ENCODE assay signal across 8 mouse cellular contexts in genomic region chr5:122774743-122775611, GRCm38 (mm10). TPM values are rescaled to one million over a fixed set of nuclear protein-coding genes. Genes with fewer than 3 reads are reported as not detected.
DNase-seq lines count a peak whose midpoint lies in the region; ATAC-seq and TF ChIP-seq lines count a peak whose summit lies in the region.

No protein-coding gene starts in this region.

- TF ChIP-seq CTCF in stomach, postnatal 0 days (IDR thresholded peaks at IDR 0.05; ENCODE audit: low read depth) = no peak

- no peak for ATAC-seq in megakaryocyte, adult 5-6 weeks (ENCODE audit: poor library complexity, severe bottlenecking)
- ATAC-seq in heart, embryonic 16.5 days (replicated peaks; ENCODE audit: extremely low read depth, insufficient read depth, low FRiP score) = peak; percentile 53
- no peak for ATAC-seq in stomach, postnatal 0 days (ENCODE audit: low FRiP score, low TSS enrichment)
- ATAC-seq in midbrain, embryonic 13.5 days = no peak

- H3K27me3 ChIP-seq in megakaryocyte, embryonic 14.5 days (replicated peaks) = no peaks in the 10 kb centered on the region
- no peaks in the 10 kb centered on the region for H3K27me3 ChIP-seq in heart, embryonic 16.5 days (ENCODE audit: control insufficient read depth, insufficient read depth, low read length)
- no peaks in the 10 kb centered on the region for H3K27me3 ChIP-seq in stomach, postnatal 0 days (ENCODE audit: control insufficient read depth, insufficient read depth, low read length)
- no peaks in the 10 kb centered on the region for H3K27me3 ChIP-seq in midbrain, embryonic 13.5 days
- peaks cover 8% of the 10 kb centered on the region for H3K27me3 ChIP-seq in forebrain, embryonic 10.5 days (ENCODE audit: poor library complexity, severe bottlenecking)

- peaks cover 83% of the 10 kb centered on the region for H3K4me1 ChIP-seq in megakaryocyte, embryonic 14.5 days
- peaks cover 29% of the 10 kb centered on the region for H3K4me1 ChIP-seq in heart, embryonic 16.5 days (ENCODE audit: control insufficient read depth, insufficient read depth, low read length)
- 0 out of 2 replicates have a peak, but pooled peaks cover 5% of the 10 kb centered on the region for H3K4me1 ChIP-seq in stomach, postnatal 0 days (replicated peaks; ENCODE audit: control insufficient read depth, insufficient read depth)
- peaks cover 19% of the 10 kb centered on the region for H3K4me1 ChIP-seq in midbrain, embryonic 13.5 days (replicated peaks)
- peaks cover 26% of the 10 kb centered on the region for H3K4me1 ChIP-seq in forebrain, embryonic 10.5 days

- TF ChIP-seq EP300 in stomach, postnatal 0 days (optimal IDR thresholded peaks at IDR 0.05) = no peak

- peak overlapping the region; percentile 34 for H3K4me2 ChIP-seq in heart, embryonic 16.5 days (ENCODE audit: low read depth, low read length)
- no peak overlapping the region for H3K4me2 ChIP-seq in stomach, postnatal 0 days (replicated peaks; ENCODE audit: low read depth)
- H3K4me2 ChIP-seq in midbrain, embryonic 13.5 days (replicated peaks) = no peak overlapping the region

- H3K36me3 ChIP-seq in megakaryocyte, embryonic 14.5 days (replicated peaks; ENCODE audit: low read length) = peaks cover 18% of the 10 kb centered on the region
- no peaks in the 10 kb centered on the region for H3K36me3 ChIP-seq in heart, embryonic 16.5 days (ENCODE audit: control insufficient read depth, insufficient read depth)
- H3K36me3 ChIP-seq in stomach, postnatal 0 days (ENCODE audit: control insufficient read depth, insufficient read depth, low read length) = no peaks in the 10 kb centered on the region
- H3K36me3 ChIP-seq in midbrain, embryonic 13.5 days = peaks cover 4% of the 10 kb centered on the region; the same call in 1 of the 2 replicates
- peaks cover 32% of the 10 kb centered on the region for H3K36me3 ChIP-seq in forebrain, embryonic 10.5 days (replicated peaks)

- DNase-seq in cerebellum, adult 8-10 months = peak; percentile 50
- DNase-seq in cerebellum, postnatal 4 days (ENCODE audit: low spot score in 2 of 2) = no peak
- DNase-seq in stomach, postnatal 0 days (ENCODE audit: low spot score) = no peak
- no peak for DNase-seq in forebrain, embryonic 10.5 days (ENCODE audit: extremely low spot score, low spot score)

- H3K9ac ChIP-seq in heart, embryonic 16.5 days (ENCODE audit: low read length) = no peak overlapping the region; the same call in 1 of the 2 replicates
- H3K9ac ChIP-seq in stomach, postnatal 0 days (ENCODE audit: low read length) = no peak overlapping the region
- H3K9ac ChIP-seq in midbrain, embryonic 13.5 days (replicated peaks) = no peak overlapping the region

- H3K4me3 ChIP-seq in megakaryocyte, embryonic 14.5 days (replicated peaks) = peak overlapping the region; percentile 82
- H3K4me3 ChIP-seq in heart, embryonic 16.5 days (ENCODE audit: low read length) = no peak overlapping the region
- H3K4me3 ChIP-seq in stomach, postnatal 0 days (ENCODE audit: low read depth, low read length) = no peak overlapping the region
- no peak overlapping the region for H3K4me3 ChIP-seq in midbrain, embryonic 13.5 days (replicated peaks)
- no peak overlapping the region for H3K4me3 ChIP-seq in forebrain, embryonic 10.5 days

- H3K27ac ChIP-seq in heart, embryonic 16.5 days (ENCODE audit: low read length) = no peak overlapping the region
- H3K27ac ChIP-seq in stomach, postnatal 0 days (replicated peaks) = 0 out of 2 replicates have a peak overlapping the region, but pooled peaks have one; percentile 4
- no peak overlapping the region for H3K27ac ChIP-seq in midbrain, embryonic 13.5 days
- H3K27ac ChIP-seq in forebrain, embryonic 10.5 days = no peak overlapping the region

- WGBS in heart, embryonic 16.5 days = 51% methylated on average over 28 of the region's 28 CpGs
- 69% methylated on average over 28 of the region's 28 CpGs for WGBS in stomach, postnatal 0 days
- WGBS in midbrain, embryonic 13.5 days = 84% methylated on average over 28 of the region's 28 CpGs
- 80% methylated on average over 28 of the region's 28 CpGs for WGBS in forebrain, embryonic 10.5 days

- no peaks in the 10 kb centered on the region for H3K9me3 ChIP-seq in megakaryocyte, embryonic 14.5 days
- H3K9me3 ChIP-seq in heart, embryonic 16.5 days (replicated peaks; ENCODE audit: control insufficient read depth, low read length) = no peaks in the 10 kb centered on the region
- no peaks in the 10 kb centered on the region for H3K9me3 ChIP-seq in stomach, postnatal 0 days (ENCODE audit: control insufficient read depth, low read length)
- H3K9me3 ChIP-seq in midbrain, embryonic 13.5 days = no peaks in the 10 kb centered on the region
- H3K9me3 ChIP-seq in forebrain, embryonic 10.5 days = peaks cover 11% of the 10 kb centered on the region; the same call in 1 of the 2 replicates

RNA-seq across cellular contexts. Expression of gene Camkk2, which starts 4.2 kb away (rescaled TPM):
- polyA plus RNA-seq in megakaryocyte, embryonic 14.5 days (2012; ENCODE audit: insufficient read depth, low replicate concordance) = 17.9 and 22.8 TPM in 2 replicates
- 70.6 and 86.6 TPM in 2 replicates for total RNA-seq in megakaryocyte, adult 5-6 weeks (2015)
- 83.6 and 94.3 TPM in 2 replicates for total RNA-seq in megakaryocyte, adult 5-6 weeks (2017)
- polyA plus RNA-seq in heart, embryonic 16.5 days (2015; fragmentation: Nextera tagmentation; extraction: Ambion mirVana) = 12.6 and 13.8 TPM in 2 replicates
- polyA plus RNA-seq in stomach, postnatal 0 days (2015; fragmentation: Nextera tagmentation; extraction: Ambion mirVana) = 16.3 and 16.6 TPM in 2 replicates
- polyA plus RNA-seq in midbrain, embryonic 13.5 days (2015; fragmentation: Nextera tagmentation; extraction: Ambion mirVana) = 45.3 and 47.1 TPM in 2 replicates
- 22.6 and 24.1 TPM in 2 replicates for polyA plus RNA-seq in forebrain, embryonic 10.5 days (2016; fragmentation: Nextera tagmentation; extraction: Ambion mirVana)

RNA-seq across cellular contexts. Expression of gene Anapc5, which starts 46.2 kb away (rescaled TPM):
- 41.2 and 69.4 TPM in 2 replicates for polyA plus RNA-seq in megakaryocyte, embryonic 14.5 days (2012; ENCODE audit: insufficient read depth, low replicate concordance)
- 152 and 159 TPM in 2 replicates for total RNA-seq in megakaryocyte, adult 5-6 weeks (2015)
- 243 and 247 TPM in 2 replicates for total RNA-seq in megakaryocyte, adult 5-6 weeks (2017)
- 327 and 339 TPM in 2 replicates for polyA plus RNA-seq in heart, embryonic 16.5 days (2015; fragmentation: Nextera tagmentation; extraction: Ambion mirVana)
- polyA plus RNA-seq in stomach, postnatal 0 days (2015; fragmentation: Nextera tagmentation; extraction: Ambion mirVana) = 168 and 169 TPM in 2 replicates
- polyA plus RNA-seq in midbrain, embryonic 13.5 days (2015; fragmentation: Nextera tagmentation; extraction: Ambion mirVana) = 527 and 540 TPM in 2 replicates
- polyA plus RNA-seq in forebrain, embryonic 10.5 days (2016; fragmentation: Nextera tagmentation; extraction: Ambion mirVana) = 510 and 525 TPM in 2 replicates
